Mouse (Mus musculus) adrenal gland, adult 18-20 months (tissue): ENCODE data around the gene Gm13539. TPM values are rescaled to one million over a fixed set of nuclear protein-coding genes. Genes with fewer than 3 reads are reported as not detected.
"Not testable (repeated sequence)": the region's sequence is repeated elsewhere in the genome, so short reads cannot be mapped to it uniquely, and the experiment has no call there.

Source experiments
- DNase-seq, 2 experiments: peaks; one replicate each; pipeline ENCODE4 v3.0.0; 2021 to 2022; ENCODE audit warnings: low spot score in 2 of 2
- long read RNA-seq, 2 experiments: library from polyadenylated mRNA; stranded (forward); transcript quantifications; one replicate each; pipeline ENCODE4 v2.0.0; 2021
- total RNA-seq, 2 experiments: library from RNA; stranded (reverse); gene quantifications; 1 replicate in 1 of 2; 2 replicates in 1 of 2; pipeline ENCODE4 v1.2.3; 2021

Gene Gm13539
- not detected for total RNA-seq
- long read RNA-seq, experiment 1, result 0 reads
- long read RNA-seq, experiment 2, result 0 reads

DNA sequence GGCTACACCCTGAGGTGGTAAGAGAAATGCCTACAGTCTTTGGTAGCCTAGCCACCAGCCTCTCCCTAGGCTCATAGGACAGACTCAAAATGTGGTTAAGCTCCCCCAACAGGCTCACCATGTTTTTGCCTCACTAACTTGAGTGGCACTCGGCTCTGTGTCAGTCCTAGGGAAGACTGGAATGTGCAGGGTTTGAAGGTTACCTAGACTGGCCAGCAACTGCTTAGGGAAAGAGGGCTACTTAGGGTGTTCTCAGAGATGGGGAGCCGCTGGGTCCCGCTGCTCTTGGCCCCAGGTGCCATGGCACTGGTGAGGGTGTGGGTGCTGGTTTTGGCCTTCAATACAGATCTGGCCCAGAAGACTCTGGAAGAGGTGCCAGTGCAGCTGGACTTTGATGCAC, at the start of gene Gm13539:
Gene Gm13539 (plus strand): TSS at position 301 of the 400 bp plus-strand sequence.
- no peak for DNase-seq

- DNase-seq, result no peak
Measured at GRCm38 (mm10) chr2:25733199-25733930, 48.7 kb upstream of the Gm13539 start.

DNA sequence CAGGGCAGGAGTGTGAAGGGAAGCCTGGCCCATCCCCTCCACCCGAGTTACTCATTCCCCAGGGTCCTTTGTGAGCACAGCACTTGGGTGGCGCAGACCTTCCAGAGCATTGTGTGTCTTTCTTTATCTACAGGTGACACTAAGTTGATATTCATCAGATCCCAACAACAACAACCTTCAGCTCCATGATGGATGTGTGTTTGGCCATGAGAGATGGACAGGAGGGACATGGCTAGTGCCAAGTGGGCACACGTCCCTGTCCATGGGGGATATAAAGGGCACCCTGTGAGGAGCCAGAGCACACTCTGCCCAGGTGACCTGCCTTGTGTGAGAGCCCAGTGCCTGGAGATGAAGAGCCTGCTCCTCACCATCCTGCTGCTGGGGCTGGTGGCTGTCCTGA, 45.3 kb upstream of the Gm13539 start, which contains the start of gene Obp2b:
Gene Obp2b (plus strand): TSS at position 301 of the 400 bp plus-strand sequence.
- DNase-seq, result not testable (repeated sequence)

GRCm38 (mm10) chr2:25741671-25742070, 40.4 kb upstream of the Gm13539 start:
- DNase-seq, result no peak

- DNase-seq, result no peak
Measured at GRCm38 (mm10) chr2:25754201-25754600, 27.9 kb upstream of the Gm13539 start.

GRCm38 (mm10) chr2:25758064-25758625, 23.9 kb upstream of the Gm13539 start:
- DNase-seq, result no peak

DNA sequence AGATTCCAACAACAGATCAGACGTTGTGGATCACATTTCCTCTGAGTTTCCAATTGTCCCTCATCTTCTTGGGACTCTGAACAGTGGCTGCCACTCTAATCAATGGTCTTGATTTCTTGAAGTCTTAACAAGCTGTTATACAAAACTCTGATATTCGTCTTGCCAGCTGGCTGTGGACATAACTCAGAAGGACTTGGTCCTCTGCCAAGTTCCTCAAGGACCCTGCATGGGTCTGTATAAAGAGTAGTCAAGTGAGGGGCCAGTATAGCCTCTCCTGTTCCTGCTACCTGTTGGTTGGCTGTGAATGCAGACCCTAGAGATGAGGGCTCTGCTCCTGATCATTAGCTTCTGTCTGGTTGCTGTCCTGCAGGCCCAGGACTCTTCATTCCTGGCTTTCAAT, 16.8 kb upstream of the Gm13539 start, which contains the start of gene Lcn3:
Gene Lcn3 (plus strand): TSS at position 301 of the 400 bp plus-strand sequence.
- DNase-seq, result no peak

GRCm38 (mm10) chr2:25767764-25768163, 14.3 kb upstream of the Gm13539 start:
- no peak for DNase-seq

GRCm38 (mm10) chr2:25773507-25773906, 8.6 kb upstream of the Gm13539 start:
- DNase-seq, result no peak

DNA sequence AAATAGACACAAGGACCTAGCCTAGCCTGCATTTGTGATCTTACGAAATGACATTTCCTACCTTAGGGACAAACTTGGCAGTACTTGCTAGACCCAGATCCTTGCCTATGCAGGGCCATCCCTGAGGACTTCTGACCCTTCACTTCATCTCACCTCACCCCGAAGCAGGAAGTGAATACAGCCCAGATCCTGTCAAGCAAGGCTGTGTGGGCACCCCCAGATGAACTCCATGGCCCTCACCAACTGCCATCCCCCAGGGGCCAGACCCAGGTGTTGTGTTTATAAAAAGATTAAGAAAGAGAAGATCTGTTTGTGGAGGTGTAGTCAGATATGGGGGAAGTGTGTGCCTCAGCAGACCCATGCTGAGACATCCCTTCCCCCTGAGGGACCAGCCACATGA, 7.4 kb upstream of the Gm13539 start:
- no peak for DNase-seq

DNA sequence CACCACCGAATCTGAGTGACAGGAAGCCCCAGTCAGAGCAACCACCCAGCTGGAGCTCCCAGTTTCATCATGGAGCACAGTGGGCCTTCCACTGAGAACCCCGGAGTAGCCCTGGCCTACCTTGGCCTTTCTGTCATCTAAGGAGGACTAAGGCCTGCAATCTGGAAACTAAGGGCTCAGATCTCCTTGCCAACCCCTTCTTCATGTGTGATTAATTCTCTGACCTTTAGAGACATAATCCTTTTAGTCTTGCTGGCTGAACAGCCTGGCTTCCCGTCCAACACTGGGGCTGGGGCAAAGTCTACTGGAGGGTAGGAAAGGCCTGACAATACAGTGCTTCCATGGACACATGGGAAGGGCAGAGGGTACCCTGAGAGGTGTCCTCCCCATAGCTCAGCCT, 6.1 kb upstream of the Gm13539 start:
- no peak for DNase-seq

DNA sequence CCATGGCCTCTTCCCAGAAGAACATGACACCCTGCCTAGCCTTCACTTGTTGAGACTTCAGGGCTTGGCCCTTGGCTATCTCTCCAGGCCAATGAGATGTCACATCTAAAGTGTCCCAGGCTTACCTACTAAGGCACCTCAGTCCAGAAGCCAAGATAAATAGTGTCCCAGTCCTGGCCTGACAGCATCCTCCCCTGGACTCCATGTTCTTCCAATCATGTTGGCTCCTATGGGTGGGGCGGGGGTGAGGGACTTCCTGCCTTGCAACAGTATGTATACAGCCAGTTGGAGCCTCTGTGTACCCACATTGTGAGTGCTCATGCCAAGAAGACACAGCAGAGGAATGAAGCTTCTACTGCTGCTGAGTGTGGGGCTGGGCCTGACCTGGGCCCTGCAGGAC, 5.3 kb upstream of the Gm13539 start, which contains the start of gene Lcn11:
Gene Lcn11 (plus strand): TSS at position 301 of the 400 bp plus-strand sequence.
- no peak for DNase-seq

GRCm38 (mm10) chr2:25779076-25779475, 3.0 kb upstream of the Gm13539 start:
- no peak for DNase-seq

- DNase-seq, result no peak
Measured at GRCm38 (mm10) chr2:25780921-25781320, 1.1 kb upstream of the Gm13539 start.

DNA sequence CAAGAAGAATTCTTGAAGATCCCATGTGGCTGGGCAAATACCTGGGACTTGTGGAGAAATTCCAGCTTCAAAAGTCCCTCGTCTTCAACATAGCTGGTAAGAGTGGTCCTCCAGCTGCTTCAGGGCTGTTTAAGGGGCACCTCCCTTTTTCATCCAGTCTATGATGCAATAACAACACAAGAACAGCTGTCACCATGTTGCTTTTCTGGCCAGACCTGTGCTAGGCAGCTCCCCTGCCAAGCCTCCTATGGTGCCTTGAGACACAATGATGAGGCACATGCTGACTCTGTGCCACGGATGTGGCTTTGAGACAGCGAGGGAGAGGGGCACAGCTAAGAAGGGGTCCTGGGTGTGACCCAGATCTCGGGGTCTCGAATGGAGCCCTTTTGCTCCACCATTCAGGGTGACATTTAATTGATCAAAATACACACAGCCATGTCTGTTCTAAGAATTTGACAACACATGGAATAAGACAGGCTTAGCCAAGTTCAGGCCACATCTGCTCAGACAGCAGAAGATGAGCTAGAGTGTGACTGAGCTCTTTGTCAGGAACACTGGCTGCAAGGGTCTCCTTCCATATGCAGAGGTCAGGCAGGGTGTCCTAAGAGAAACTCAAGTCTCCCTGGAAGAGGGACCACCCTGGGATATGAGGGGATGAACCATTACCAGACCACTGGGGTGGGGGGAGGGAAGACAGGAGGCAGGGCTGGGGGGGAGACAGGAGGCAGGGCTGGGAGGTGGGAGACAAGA, 3.7 kb downstream of the Gm13539 start:
- no peak for DNase-seq

GRCm38 (mm10) chr2:25789092-25789491, 7.0 kb downstream of the Gm13539 start:
- no peak for DNase-seq

DNA sequence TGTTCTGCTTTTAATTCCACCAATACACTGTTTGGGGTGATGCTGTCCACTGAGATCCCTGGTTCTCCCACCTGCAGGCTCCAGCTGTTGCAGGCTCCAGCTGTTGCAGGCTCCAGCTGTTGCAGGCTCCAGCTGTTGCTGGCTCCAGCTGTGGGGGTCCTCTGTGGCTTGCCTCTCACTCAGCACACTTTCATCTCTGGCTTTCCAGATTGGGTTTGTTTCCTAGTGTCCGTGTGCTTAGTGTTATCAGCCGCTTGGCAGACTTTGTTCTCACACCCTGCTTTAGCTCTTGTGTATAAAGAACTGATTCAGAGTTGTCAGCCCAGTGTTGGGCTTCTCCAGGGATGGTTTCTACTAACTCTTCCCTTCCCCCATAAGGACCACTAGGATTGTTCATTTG, 15.6 kb downstream of the Gm13539 start:
- no peak for DNase-seq

DNA sequence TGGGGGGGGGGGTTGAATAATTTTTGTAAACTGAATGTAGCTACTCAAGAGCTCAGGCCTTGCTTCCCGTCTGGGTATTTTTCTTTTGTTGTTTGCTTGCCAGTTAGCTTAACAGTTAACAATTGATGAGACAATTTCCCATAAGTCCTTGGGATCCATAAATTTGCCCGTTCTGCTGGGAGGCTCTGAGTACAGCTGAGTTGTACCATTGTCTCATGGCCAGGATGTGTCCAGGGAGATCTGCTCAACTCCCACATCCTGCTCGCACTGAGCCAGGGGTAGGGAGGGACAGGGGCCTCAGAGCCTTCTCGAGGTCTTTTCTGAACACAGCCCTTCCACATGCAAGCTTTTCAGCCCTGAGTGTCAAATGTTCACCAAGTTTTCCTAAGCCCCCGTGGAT, 16.0 kb downstream of the Gm13539 start:
- DNase-seq, result no peak

- DNase-seq, result no peak
Measured at GRCm38 (mm10) chr2:25811711-25812110, 29.7 kb downstream of the Gm13539 start.

DNA sequence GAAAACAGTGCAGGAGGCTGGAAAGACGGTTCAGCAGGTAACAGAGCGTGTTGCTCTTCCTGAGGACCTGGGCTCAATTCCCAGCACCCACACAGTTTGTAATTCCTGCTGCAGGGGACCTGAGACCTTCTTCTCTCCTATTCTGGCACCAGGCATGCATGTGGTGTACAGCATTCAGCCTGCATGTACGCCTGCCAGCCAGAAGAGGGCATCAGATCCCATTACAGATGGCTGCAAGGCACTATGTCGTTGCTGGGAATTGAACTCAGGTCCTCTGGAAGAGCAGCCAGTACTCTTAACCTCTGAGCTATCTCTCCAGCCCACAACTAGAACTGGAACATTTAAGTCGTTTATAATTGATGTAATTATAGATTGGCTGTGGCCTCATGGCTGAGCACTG, 31.3 kb downstream of the Gm13539 start:
- DNase-seq, result no peak

DNA sequence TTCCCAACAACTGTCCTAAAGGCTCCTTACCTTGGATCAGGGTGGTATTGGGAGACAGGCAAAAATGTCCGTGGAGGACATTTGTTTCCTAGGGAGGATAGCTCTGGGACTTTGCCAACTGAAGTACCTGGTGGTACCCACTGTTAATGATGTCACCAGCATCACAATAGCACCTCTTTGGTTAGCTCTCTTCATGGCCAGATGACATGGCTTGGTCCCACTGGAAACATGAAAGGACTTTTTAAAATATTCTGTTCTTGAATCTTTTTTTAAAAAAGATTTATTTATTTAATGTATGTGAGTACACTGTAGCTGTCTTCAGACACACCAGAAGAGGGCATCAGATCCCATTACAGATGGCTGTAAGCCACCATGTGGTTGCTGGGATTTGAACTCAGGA, 33.7 kb downstream of the Gm13539 start, which contains the start of gene Glt6d1:
Gene Glt6d1 (minus strand): TSS at position 101 of the 400 bp plus-strand sequence.
- not testable (repeated sequence) for DNase-seq

DNA sequence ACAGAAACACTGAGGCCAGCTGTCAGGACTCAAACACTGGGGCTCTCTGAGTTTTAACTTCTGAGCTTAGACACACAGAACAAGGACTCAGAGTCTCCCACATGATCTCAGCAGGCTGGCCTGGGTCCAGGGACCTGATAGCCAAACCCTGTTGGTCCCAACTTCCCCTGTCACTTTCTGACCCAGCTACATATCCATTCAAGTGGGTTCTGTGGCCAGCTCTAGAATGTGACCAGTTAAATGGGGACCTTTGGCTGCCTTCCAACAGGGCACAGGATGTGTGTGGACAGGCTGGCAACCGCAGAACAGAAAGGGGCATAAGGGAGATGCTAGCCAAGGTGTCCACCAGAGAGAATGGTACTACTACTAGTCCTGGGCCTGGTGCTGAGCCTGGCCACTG, 40.7 kb downstream of the Gm13539 start, which contains the start of gene Lcn9:
Gene Lcn9 (plus strand): TSS at position 348 of the 400 bp plus-strand sequence.
- peak in 1 of 2 experiments; percentile 22 for DNase-seq
